Mouse (Mus musculus): ENCODE measurements around the gene Fmr1.

DNA sequence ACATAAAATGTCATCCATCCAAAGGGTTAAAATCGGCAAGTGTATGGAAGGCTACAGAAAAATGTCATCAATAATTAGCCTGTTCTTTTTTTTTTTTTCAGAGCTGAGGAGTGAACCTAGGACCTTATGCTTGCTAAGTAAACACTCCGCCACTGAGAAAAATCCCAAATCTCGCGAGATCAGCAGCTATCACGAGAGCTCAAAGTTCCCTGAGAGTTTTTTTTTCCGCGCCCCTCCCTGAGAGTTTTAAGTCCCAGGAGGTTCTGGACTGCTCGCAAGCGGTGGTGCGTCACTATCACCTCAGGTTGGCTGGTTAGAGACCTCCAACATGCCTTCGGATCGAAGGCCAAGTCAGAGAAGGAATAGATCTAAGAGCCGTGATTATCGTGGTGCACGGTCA is 83.3 kb downstream of the Fmr1 start, which contains the start of gene Fmr1nb:
- TF ChIP-seq GATA1 (IDR thresholded peaks at IDR 0.05; ENCODE audit: low read length) (no peak), TAL1 (IDR thresholded peaks at IDR 0.05; ENCODE audit: low read length) (no peak)
